Comparison of ENCODE assay signal across 8 mouse cellular contexts in the genomic region with DNA sequence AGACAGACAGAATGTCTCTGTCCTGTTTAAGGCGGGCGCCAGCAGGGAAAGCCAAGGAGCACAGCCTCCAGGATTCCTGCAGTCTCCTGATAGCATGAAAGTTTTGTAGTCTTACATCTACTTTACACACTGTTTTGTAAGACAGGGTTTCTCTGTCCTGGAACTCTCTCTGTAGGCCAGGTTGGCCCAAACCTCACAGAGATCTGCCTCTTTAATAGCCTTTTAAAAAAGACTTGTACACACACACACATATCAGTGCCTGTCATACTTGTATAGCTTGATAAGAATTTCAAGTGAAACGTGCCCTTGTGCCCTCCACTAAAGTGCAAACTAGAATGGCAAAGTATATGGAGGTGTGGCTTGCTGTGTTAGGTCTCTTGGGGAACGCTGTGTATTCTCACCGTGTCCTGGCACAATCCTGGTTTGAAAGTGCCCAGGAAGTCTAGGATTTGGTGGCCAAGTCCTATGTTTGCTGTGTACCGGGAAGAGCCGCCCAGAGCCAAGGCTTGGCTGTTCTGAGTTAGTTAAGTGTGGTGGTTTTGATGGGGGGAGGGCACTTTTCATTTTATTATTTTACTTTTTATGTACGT. TPM values are rescaled to one million over a fixed set of nuclear protein-coding genes. Genes with fewer than 3 reads are reported as not detected.
DNase-seq lines count a peak whose midpoint lies in the region; ATAC-seq and TF ChIP-seq lines count a peak whose summit lies in the region.

No protein-coding gene starts in this region.

- intact Hi-C loops in left cerebral cortex, adult 2 months (cut with DNase I), result loop anchor here (2.0 kb wide), 1 partner anchor 16 kb away; the partner anchor contains the start of gene Zbtb48

- peak overlapping the region; percentile 78 for H3K4me3 ChIP-seq in left cerebral cortex, adult 2 months
- H3K4me3 ChIP-seq in forebrain, embryonic 11.5 days (ENCODE audit: low read depth, low read length), result peak overlapping the region; percentile 67; the same call in 1 of the 2 replicates
- peak overlapping the region; percentile 92 for H3K4me3 ChIP-seq in limb, embryonic 15.5 days
- peak overlapping the region; percentile 71; the same call in 1 of the 2 replicates for H3K4me3 ChIP-seq in neural tube, embryonic 14.5 days (ENCODE audit: low read depth, low read length)

- H3K36me3 ChIP-seq in forebrain, embryonic 11.5 days (ENCODE audit: control insufficient read depth, insufficient read depth, low read length), result no peaks in the 10 kb centered on the region; the same call in 1 of the 2 replicates
- H3K36me3 ChIP-seq in limb, embryonic 15.5 days, result peaks cover 42% of the 10 kb centered on the region
- H3K36me3 ChIP-seq in neural tube, embryonic 14.5 days (ENCODE audit: control insufficient read depth, insufficient read depth, low read length), result 0 out of 2 replicates have a peak, but pooled peaks cover 3% of the 10 kb centered on the region

- peak overlapping the region; percentile 100; the same call in 1 of the 2 replicates for H3K4me2 ChIP-seq in forebrain, embryonic 11.5 days (ENCODE audit: low read depth, low read length, severe bottlenecking)
- peak overlapping the region; percentile 100 for H3K4me2 ChIP-seq in limb, embryonic 15.5 days
- peak overlapping the region; percentile 100 for H3K4me2 ChIP-seq in neural tube, embryonic 14.5 days (ENCODE audit: low read depth, low read length)

- peak overlapping the region; percentile 96; the same call in 1 of the 2 replicates for H3K27ac ChIP-seq in left cerebral cortex, adult 2 months
- no peak overlapping the region for H3K27ac ChIP-seq in forebrain, embryonic 11.5 days (ENCODE audit: low read depth, low read length)
- H3K27ac ChIP-seq in limb, embryonic 15.5 days, result no peak overlapping the region
- no peak overlapping the region for H3K27ac ChIP-seq in neural tube, embryonic 14.5 days (ENCODE audit: low read depth, low read length)

- no peaks in the 10 kb centered on the region for H3K9me3 ChIP-seq in forebrain, embryonic 11.5 days (ENCODE audit: control insufficient read depth, low read length)
- H3K9me3 ChIP-seq in limb, embryonic 15.5 days, result no peaks in the 10 kb centered on the region
- no peaks in the 10 kb centered on the region for H3K9me3 ChIP-seq in neural tube, embryonic 14.5 days (ENCODE audit: control insufficient read depth, low read length)

- TF ChIP-seq CTCF in left cerebral cortex, adult 2 months (IDR thresholded peaks at IDR 0.05), result no peak

- H3K27me3 ChIP-seq in forebrain, embryonic 11.5 days (ENCODE audit: control insufficient read depth, insufficient read depth, low read length), result peaks cover 21% of the 10 kb centered on the region
- no peaks in the 10 kb centered on the region for H3K27me3 ChIP-seq in limb, embryonic 15.5 days
- H3K27me3 ChIP-seq in neural tube, embryonic 14.5 days (ENCODE audit: control insufficient read depth, insufficient read depth, low read length), result peaks cover 20% of the 10 kb centered on the region

- DNase-seq in left cerebral cortex, adult 2 months (ENCODE audit: extremely low spot score in 1 of 2, low spot score in 2 of 2), result no peak
- DNase-seq in left cerebral cortex, adult 11 months (ENCODE audit: low spot score), result no peak
- no peak for DNase-seq in forebrain, embryonic 11.5 days (ENCODE audit: low spot score)
- no peak for DNase-seq in frontal cortex, postnatal 25 days (ENCODE audit: low spot score in 2 of 2)
- no peak for DNase-seq in thymus, postnatal 0 days (ENCODE audit: low spot score)
- DNase-seq in right cerebral cortex, postnatal 10 days (ENCODE audit: low spot score in 2 of 2), result no peak

- WGBS in forebrain, embryonic 11.5 days, result 77% methylated on average over 8 of the region's 8 CpGs
- WGBS in limb, embryonic 15.5 days, result 71% methylated on average over 8 of the region's 8 CpGs
- 84% methylated on average over 8 of the region's 8 CpGs for WGBS in neural tube, embryonic 14.5 days

- no peak overlapping the region; the same call in 1 of the 2 replicates for H3K9ac ChIP-seq in forebrain, embryonic 11.5 days (ENCODE audit: low read length)
- peak overlapping the region; percentile 4; the same call in 1 of the 2 replicates for H3K9ac ChIP-seq in limb, embryonic 15.5 days
- H3K9ac ChIP-seq in neural tube, embryonic 14.5 days (replicated peaks; ENCODE audit: low read depth, low read length), result no peak overlapping the region

- H3K4me1 ChIP-seq in forebrain, embryonic 11.5 days (replicated peaks; ENCODE audit: control insufficient read depth, insufficient read depth, low read length), result peaks cover 28% of the 10 kb centered on the region
- peaks cover 50% of the 10 kb centered on the region for H3K4me1 ChIP-seq in limb, embryonic 15.5 days
- peaks cover 17% of the 10 kb centered on the region for H3K4me1 ChIP-seq in neural tube, embryonic 14.5 days (ENCODE audit: control insufficient read depth, insufficient read depth, low read length)

- ATAC-seq in forebrain, embryonic 11.5 days (replicated peaks; ENCODE audit: low FRiP score), result no peak
- ATAC-seq in limb, embryonic 15.5 days (ENCODE audit: insufficient number of reproducible peaks, low FRiP score, low TSS enrichment, low read depth), result no peak
- ATAC-seq in neural tube, embryonic 14.5 days (ENCODE audit: low read depth), result no peak

RNA-seq across cellular contexts. Expression of gene Klhl21, which starts 2.7 kb away (rescaled TPM):
- total RNA-seq in left cerebral cortex, adult 2 months (2021), result 10 to 100 TPM; 18.5 to 19.3 TPM
- polyA plus RNA-seq in forebrain, embryonic 11.5 days (2014; fragmentation: Nextera tagmentation; extraction: Ambion mirVana), result 3.9 and 5.3 TPM in 2 replicates
- polyA plus RNA-seq in limb, embryonic 15.5 days (2015; fragmentation: Nextera tagmentation; extraction: Ambion mirVana), result 16.2 and 19.7 TPM in 2 replicates
- polyA plus RNA-seq in neural tube, embryonic 14.5 days (2014; fragmentation: Nextera tagmentation; extraction: Ambion mirVana), result 2.1 and 3.0 TPM in 2 replicates
- 8.9 and 10.2 TPM in 2 replicates for polyA plus RNA-seq in thymus, postnatal 0 days (2015; fragmentation: Nextera tagmentation; extraction: Ambion mirVana)

RNA-seq across cellular contexts. Expression of gene Phf13, which starts 15.2 kb away (rescaled TPM):
- 10 to 100 TPM; 18.9 to 19.6 TPM for total RNA-seq in left cerebral cortex, adult 2 months (2021)
- 27.0 and 28.6 TPM in 2 replicates for polyA plus RNA-seq in forebrain, embryonic 11.5 days (2014; fragmentation: Nextera tagmentation; extraction: Ambion mirVana)
- 28.4 and 34.2 TPM in 2 replicates for polyA plus RNA-seq in limb, embryonic 15.5 days (2015; fragmentation: Nextera tagmentation; extraction: Ambion mirVana)
- polyA plus RNA-seq in neural tube, embryonic 14.5 days (2014; fragmentation: Nextera tagmentation; extraction: Ambion mirVana), result 15.1 and 22.1 TPM in 2 replicates
- 10.0 and 11.3 TPM in 2 replicates for polyA plus RNA-seq in thymus, postnatal 0 days (2015; fragmentation: Nextera tagmentation; extraction: Ambion mirVana)

RNA-seq across cellular contexts. Expression of gene Zbtb48, which starts 16.2 kb away (rescaled TPM):
- 10 to 100 TPM; 13.6 to 13.9 TPM for total RNA-seq in left cerebral cortex, adult 2 months (2021)
- polyA plus RNA-seq in forebrain, embryonic 11.5 days (2014; fragmentation: Nextera tagmentation; extraction: Ambion mirVana), result 20.7 and 26.7 TPM in 2 replicates
- 17.2 and 19.5 TPM in 2 replicates for polyA plus RNA-seq in limb, embryonic 15.5 days (2015; fragmentation: Nextera tagmentation; extraction: Ambion mirVana)
- polyA plus RNA-seq in neural tube, embryonic 14.5 days (2014; fragmentation: Nextera tagmentation; extraction: Ambion mirVana), result 16.2 and 20.7 TPM in 2 replicates
- polyA plus RNA-seq in thymus, postnatal 0 days (2015; fragmentation: Nextera tagmentation; extraction: Ambion mirVana), result 18.4 and 18.9 TPM in 2 replicates

RNA-seq across cellular contexts. Expression of gene Thap3, which starts 22.5 kb away (rescaled TPM):
- total RNA-seq in left cerebral cortex, adult 2 months (2021), result 10 to 100 TPM; 19.2 to 20.7 TPM
- 25.1 and 28.9 TPM in 2 replicates for polyA plus RNA-seq in forebrain, embryonic 11.5 days (2014; fragmentation: Nextera tagmentation; extraction: Ambion mirVana)
- polyA plus RNA-seq in limb, embryonic 15.5 days (2015; fragmentation: Nextera tagmentation; extraction: Ambion mirVana), result 45.6 and 50.9 TPM in 2 replicates
- polyA plus RNA-seq in neural tube, embryonic 14.5 days (2014; fragmentation: Nextera tagmentation; extraction: Ambion mirVana), result 20.1 and 30.3 TPM in 2 replicates
- polyA plus RNA-seq in thymus, postnatal 0 days (2015; fragmentation: Nextera tagmentation; extraction: Ambion mirVana), result 30.7 and 41.4 TPM in 2 replicates

RNA-seq across cellular contexts. Expression of gene Tas1r1, which starts 27.1 kb away (rescaled TPM):
- total RNA-seq in left cerebral cortex, adult 2 months (2021), result under 1 TPM; 0.49 to 0.95 TPM
- 0.24 and 0.67 TPM in 2 replicates for polyA plus RNA-seq in forebrain, embryonic 11.5 days (2014; fragmentation: Nextera tagmentation; extraction: Ambion mirVana)
- polyA plus RNA-seq in limb, embryonic 15.5 days (2015; fragmentation: Nextera tagmentation; extraction: Ambion mirVana), result 0.81 and 1.7 TPM in 2 replicates
- polyA plus RNA-seq in neural tube, embryonic 14.5 days (2014; fragmentation: Nextera tagmentation; extraction: Ambion mirVana), result 1.4 and 2.1 TPM in 2 replicates
- polyA plus RNA-seq in thymus, postnatal 0 days (2015; fragmentation: Nextera tagmentation; extraction: Ambion mirVana), result 0.32 and 0.59 TPM in 2 replicates
